Mouse (Mus musculus) urinary bladder, adult 18-20 months (tissue): Measurements from ENCODE around the gene Krt36.

Source experiments
- DNase-seq, 2 experiments: peaks; one replicate each; pipeline ENCODE4 v3.0.0; 2022; ENCODE audit warnings: low spot score in 2 of 2, mixed read lengths in 2 of 2

The Krt36 gene

DNA sequence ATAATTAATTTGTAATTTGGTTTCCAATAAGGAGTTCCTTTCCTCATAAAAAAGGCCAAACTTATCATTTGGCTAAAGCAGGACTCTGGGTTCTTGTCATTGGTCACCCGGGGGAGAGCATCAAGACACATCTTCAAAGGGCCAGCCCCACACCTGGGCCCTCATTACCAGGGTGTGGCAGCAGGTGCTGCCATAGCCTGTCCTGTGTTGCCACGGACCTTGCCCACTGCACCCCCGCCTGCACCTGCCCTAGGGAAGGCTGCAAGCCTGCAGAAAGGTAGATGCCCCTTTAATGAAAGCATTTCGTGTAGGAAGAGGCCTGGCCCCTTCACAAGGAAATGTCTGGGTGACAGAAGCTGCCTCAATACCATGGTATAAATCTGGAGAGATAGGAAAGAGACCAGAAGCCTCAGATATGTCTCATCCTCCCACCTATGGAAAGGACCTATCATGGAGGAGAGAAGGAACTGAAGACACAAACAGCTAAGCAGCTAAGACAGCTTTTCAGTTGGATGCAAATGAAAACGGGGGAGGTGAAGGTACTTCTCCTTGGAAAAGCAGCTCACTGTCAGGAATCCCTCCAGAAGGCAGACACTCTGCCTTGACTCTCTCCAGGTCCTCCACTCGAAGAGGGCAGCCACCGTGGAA is 16.9 kb downstream of the Krt36 start:
- DNase-seq = no peak

GRCm38 (mm10) chr11:100087861-100088260 is 17.6 kb downstream of the Krt36 start, which contains the start of gene Krt32:
TSS of gene Krt32 (minus strand) at chr11:100088226.
- no peak for DNase-seq

GRCm38 (mm10) chr11:100073873-100074272 is 31.6 kb downstream of the Krt36 start:
- DNase-seq = no peak

- peak; percentile 38 to 66 for DNase-seq
Measured at GRCm38 (mm10) chr11:100067293-100068036, 38.0 kb downstream of the Krt36 start.

- no peak for DNase-seq
Measured at GRCm38 (mm10) chr11:100066236-100067010, 39.0 kb downstream of the Krt36 start.

- no peak for DNase-seq
Measured at GRCm38 (mm10) chr11:100058875-100059274, 46.6 kb downstream of the Krt36 start.

DNA sequence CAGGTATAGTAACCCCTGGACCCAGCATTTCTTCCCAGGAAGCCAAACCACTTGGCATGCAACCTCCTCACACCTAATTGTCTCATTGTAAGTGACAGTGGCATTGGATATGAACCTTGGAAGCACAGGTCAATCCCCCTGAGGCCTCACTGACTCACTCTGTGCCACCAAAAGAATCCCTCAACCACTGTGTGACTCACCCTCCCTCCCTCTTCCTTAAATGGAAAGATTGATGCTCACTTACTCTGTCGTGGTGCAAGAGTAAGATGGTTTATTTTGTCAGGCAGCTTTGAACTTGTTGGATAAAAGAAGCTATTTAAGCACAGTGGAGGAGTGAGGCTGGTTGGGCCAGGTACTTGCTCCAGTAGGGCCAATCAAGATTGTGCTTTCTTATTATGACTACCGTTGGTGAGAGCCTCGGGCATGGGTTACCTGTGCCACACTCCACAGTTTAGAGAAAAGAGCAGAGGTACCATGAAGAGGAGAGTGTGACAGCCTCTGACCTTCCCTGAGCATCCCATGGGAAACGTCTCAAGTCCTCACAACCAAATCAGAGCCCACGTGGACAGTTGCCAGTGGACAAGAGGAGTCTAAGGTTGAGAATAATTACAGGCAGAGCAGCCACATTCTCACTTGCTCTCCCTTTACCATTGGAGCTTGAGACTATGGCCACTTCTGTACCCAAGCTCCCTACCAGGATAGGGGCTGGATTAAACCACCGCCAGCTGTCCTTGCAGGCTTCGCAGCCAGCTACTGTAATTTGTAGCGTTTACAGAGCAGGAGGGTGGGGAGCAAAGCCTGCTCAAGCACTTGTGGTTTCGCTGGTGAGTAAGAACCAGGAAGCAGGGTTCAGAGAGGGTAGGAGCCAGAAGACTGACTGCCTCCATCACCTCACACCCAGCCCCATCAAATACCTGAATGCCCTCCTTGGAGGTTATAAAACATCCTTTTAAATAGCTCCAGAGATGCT is 49.5 kb downstream of the Krt36 start:
- no peak for DNase-seq
